Mouse (Mus musculus): ENCODE measurements around the gene Caln1. TPM values are rescaled to one million over a fixed set of nuclear protein-coding genes. Genes with fewer than 3 reads are reported as not detected.

The Caln1 gene
- polyA plus RNA-seq, 1 experiment from 2014 or later: 0.30 TPM

- H3K9me3 ChIP-seq (replicated peaks; ENCODE audit: control insufficient read depth, low read length): no peaks in the 10 kb centered on the region
- H3K4me1 ChIP-seq (ENCODE audit: control insufficient read depth, insufficient read depth, low read length): no peaks in the 10 kb centered on the region
- H3K9ac ChIP-seq (ENCODE audit: low read length): peak overlapping the region; percentile 61
- peak overlapping the region; percentile 62 for H3K4me2 ChIP-seq (ENCODE audit: low read depth, low read length)
- 6% methylated on average over 11 of the region's 11 CpGs for WGBS
- peak overlapping the region; percentile 37 for H3K4me3 ChIP-seq (ENCODE audit: low read length)
- H3K27me3 ChIP-seq (ENCODE audit: control insufficient read depth, insufficient read depth, low read length): peaks cover 3% of the 10 kb centered on the region; the same call in 1 of the 2 replicates
- no peak for ATAC-seq (replicated peaks; ENCODE audit: extremely low read depth, insufficient read depth, low FRiP score)
- no peaks in the 10 kb centered on the region for H3K36me3 ChIP-seq (ENCODE audit: control insufficient read depth, insufficient read depth)
- no peak overlapping the region for H3K27ac ChIP-seq (ENCODE audit: low read length)
Measured at GRCm38 (mm10) chr5:130852182-130852581, 482.9 kb downstream of the Caln1 start.

- H3K4me3 ChIP-seq (ENCODE audit: low read length): no peak overlapping the region
- ATAC-seq (replicated peaks; ENCODE audit: extremely low read depth, insufficient read depth, low FRiP score): no peak
- no peaks in the 10 kb centered on the region for H3K9me3 ChIP-seq (replicated peaks; ENCODE audit: control insufficient read depth, low read length)
- H3K4me1 ChIP-seq (ENCODE audit: control insufficient read depth, insufficient read depth, low read length): no peaks in the 10 kb centered on the region
- H3K9ac ChIP-seq (ENCODE audit: low read length): no peak overlapping the region
- H3K4me2 ChIP-seq (ENCODE audit: low read depth, low read length): no peak overlapping the region
- WGBS: 0% methylated on average over 10 of the region's 10 CpGs
- H3K27me3 ChIP-seq (ENCODE audit: control insufficient read depth, insufficient read depth, low read length): peaks cover 3% of the 10 kb centered on the region; the same call in 1 of the 2 replicates
- H3K36me3 ChIP-seq (ENCODE audit: control insufficient read depth, insufficient read depth): no peaks in the 10 kb centered on the region
- no peak overlapping the region for H3K27ac ChIP-seq (ENCODE audit: low read length)
Measured at GRCm38 (mm10) chr5:130853371-130853770, 484.1 kb downstream of the Caln1 start.

GRCm38 (mm10) chr5:130854430-130854829 lies 485.2 kb downstream of the Caln1 start:
- no peak for ATAC-seq (replicated peaks; ENCODE audit: extremely low read depth, insufficient read depth, low FRiP score)

GRCm38 (mm10) chr5:130858148-130858547 lies 488.9 kb downstream of the Caln1 start:
- Histone ChIP-seq H3K4me3 (ENCODE audit: low read length) (no peak overlapping the region), H3K9me3 (replicated peaks; ENCODE audit: control insufficient read depth, low read length) (no peaks in the 10 kb centered on the region), H3K9ac (ENCODE audit: low read length) (no peak overlapping the region), H3K27ac (ENCODE audit: low read length) (no peak overlapping the region), H3K4me1 (ENCODE audit: control insufficient read depth, insufficient read depth, low read length) (no peaks in the 10 kb centered on the region), H3K4me2 (ENCODE audit: low read depth, low read length) (no peak overlapping the region), H3K36me3 (ENCODE audit: control insufficient read depth, insufficient read depth) (no peaks in the 10 kb centered on the region), H3K27me3 (ENCODE audit: control insufficient read depth, insufficient read depth, low read length) (peaks cover 3% of the 10 kb centered on the region; the same call in 1 of the 2 replicates)
- 23% methylated on average over 8 of the region's 8 CpGs for WGBS
- no peak for ATAC-seq (replicated peaks; ENCODE audit: extremely low read depth, insufficient read depth, low FRiP score)

More at GRCm38 (mm10) chr5:130854430-130854829, 485.2 kb downstream of the Caln1 start:
- Histone ChIP-seq H3K4me3 (ENCODE audit: low read length) (no peak overlapping the region), H3K36me3 (ENCODE audit: control insufficient read depth, insufficient read depth) (no peaks in the 10 kb centered on the region), H3K27me3 (ENCODE audit: control insufficient read depth, insufficient read depth, low read length) (peaks cover 3% of the 10 kb centered on the region; the same call in 1 of the 2 replicates), H3K4me1 (ENCODE audit: control insufficient read depth, insufficient read depth, low read length) (no peaks in the 10 kb centered on the region), H3K9me3 (replicated peaks; ENCODE audit: control insufficient read depth, low read length) (no peaks in the 10 kb centered on the region), H3K9ac (ENCODE audit: low read length) (no peak overlapping the region), H3K4me2 (ENCODE audit: low read depth, low read length) (no peak overlapping the region), H3K27ac (ENCODE audit: low read length) (no peak overlapping the region)
- WGBS: 76% methylated on average over 7 of the region's 7 CpGs

GRCm38 (mm10) chr5:130858706-130859105 lies 489.5 kb downstream of the Caln1 start:
- Histone ChIP-seq H3K9ac (ENCODE audit: low read length) (no peak overlapping the region), H3K9me3 (replicated peaks; ENCODE audit: control insufficient read depth, low read length) (no peaks in the 10 kb centered on the region), H3K27ac (ENCODE audit: low read length) (no peak overlapping the region), H3K4me2 (ENCODE audit: low read depth, low read length) (no peak overlapping the region), H3K4me1 (ENCODE audit: control insufficient read depth, insufficient read depth, low read length) (no peaks in the 10 kb centered on the region), H3K36me3 (ENCODE audit: control insufficient read depth, insufficient read depth) (no peaks in the 10 kb centered on the region), H3K4me3 (ENCODE audit: low read length) (no peak overlapping the region), H3K27me3 (ENCODE audit: control insufficient read depth, insufficient read depth, low read length) (peaks cover 3% of the 10 kb centered on the region; the same call in 1 of the 2 replicates)
- WGBS: 71% methylated on average over 3 of the region's 3 CpGs
- no peak for ATAC-seq (replicated peaks; ENCODE audit: extremely low read depth, insufficient read depth, low FRiP score)

GRCm38 (mm10) chr5:130859736-130860135 lies 490.5 kb downstream of the Caln1 start:
- WGBS: 37% methylated on average over 6 of the region's 6 CpGs

DNA sequence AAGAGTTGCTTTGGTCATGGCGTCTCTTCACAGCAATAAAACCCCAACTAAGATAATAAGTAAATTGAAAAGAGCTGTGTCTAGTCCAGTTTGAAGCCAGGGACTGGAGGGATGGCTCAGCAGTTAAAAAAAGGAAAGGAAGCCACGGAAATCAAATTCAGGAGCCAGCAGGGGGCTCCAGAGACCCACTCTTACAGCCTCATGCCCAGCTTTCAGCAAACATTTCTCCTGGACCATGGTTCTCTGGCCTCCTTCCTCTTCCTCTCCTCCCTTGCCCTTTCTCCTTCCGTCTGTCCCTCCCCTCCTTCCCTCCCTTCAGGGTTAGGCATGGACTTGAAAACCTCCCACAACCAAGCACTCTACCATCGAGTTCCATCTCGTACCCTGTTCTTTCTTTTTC lies 493.0 kb downstream of the Caln1 start:
- Histone ChIP-seq H3K4me2 (ENCODE audit: low read depth, low read length) (no peak overlapping the region), H3K4me3 (ENCODE audit: low read length) (no peak overlapping the region), H3K27ac (ENCODE audit: low read length) (no peak overlapping the region), H3K9ac (ENCODE audit: low read length) (no peak overlapping the region), H3K27me3 (ENCODE audit: control insufficient read depth, insufficient read depth, low read length) (no peaks in the 10 kb centered on the region), H3K4me1 (ENCODE audit: control insufficient read depth, insufficient read depth, low read length) (no peaks in the 10 kb centered on the region), H3K9me3 (replicated peaks; ENCODE audit: control insufficient read depth, low read length) (no peaks in the 10 kb centered on the region), H3K36me3 (ENCODE audit: control insufficient read depth, insufficient read depth) (no peaks in the 10 kb centered on the region)
- ATAC-seq (replicated peaks; ENCODE audit: extremely low read depth, insufficient read depth, low FRiP score): no peak
- WGBS: 62% methylated on average over 5 of the region's 5 CpGs

More at GRCm38 (mm10) chr5:130859736-130860135, 490.5 kb downstream of the Caln1 start:
- Histone ChIP-seq H3K4me2 (ENCODE audit: low read depth, low read length) (no peak overlapping the region), H3K9ac (ENCODE audit: low read length) (no peak overlapping the region), H3K36me3 (ENCODE audit: control insufficient read depth, insufficient read depth) (no peaks in the 10 kb centered on the region), H3K27ac (ENCODE audit: low read length) (no peak overlapping the region), H3K4me1 (ENCODE audit: control insufficient read depth, insufficient read depth, low read length) (no peaks in the 10 kb centered on the region), H3K27me3 (ENCODE audit: control insufficient read depth, insufficient read depth, low read length) (no peaks in the 10 kb centered on the region; the same call in 1 of the 2 replicates), H3K4me3 (ENCODE audit: low read length) (no peak overlapping the region), H3K9me3 (replicated peaks; ENCODE audit: control insufficient read depth, low read length) (no peaks in the 10 kb centered on the region)
- no peak for ATAC-seq (replicated peaks; ENCODE audit: extremely low read depth, insufficient read depth, low FRiP score)

DNA sequence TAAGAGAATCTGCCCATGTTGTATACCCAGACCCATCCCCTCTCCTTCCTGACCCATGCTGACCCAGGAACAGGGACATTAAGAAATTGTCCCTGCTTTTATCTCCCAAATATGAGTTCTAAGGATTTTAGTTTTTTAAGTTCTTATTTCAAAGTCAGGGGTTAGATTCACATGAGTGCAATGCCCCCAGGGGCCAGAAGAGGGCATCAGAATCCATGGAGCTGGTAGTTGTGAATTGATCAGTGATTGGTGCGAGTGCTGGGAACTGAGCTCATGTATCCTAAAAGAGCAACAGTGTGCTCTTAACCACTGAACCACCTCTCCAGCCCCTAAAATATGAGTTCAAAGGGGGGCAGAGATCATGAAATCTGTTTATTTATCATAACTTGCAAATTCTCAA lies 500.6 kb downstream of the Caln1 start:
- Histone ChIP-seq H3K27me3 (ENCODE audit: control insufficient read depth, insufficient read depth, low read length) (no peaks in the 10 kb centered on the region), H3K4me1 (ENCODE audit: control insufficient read depth, insufficient read depth, low read length) (no peaks in the 10 kb centered on the region), H3K4me3 (ENCODE audit: low read length) (no peak overlapping the region), H3K9ac (ENCODE audit: low read length) (no peak overlapping the region), H3K4me2 (ENCODE audit: low read depth, low read length) (no peak overlapping the region), H3K27ac (ENCODE audit: low read length) (no peak overlapping the region), H3K9me3 (replicated peaks; ENCODE audit: control insufficient read depth, low read length) (peaks cover 6% of the 10 kb centered on the region), H3K36me3 (ENCODE audit: control insufficient read depth, insufficient read depth) (no peaks in the 10 kb centered on the region)
- 71% methylated on average over 1 of the region's 1 CpGs for WGBS
- ATAC-seq (replicated peaks; ENCODE audit: extremely low read depth, insufficient read depth, low FRiP score): no peak

DNA sequence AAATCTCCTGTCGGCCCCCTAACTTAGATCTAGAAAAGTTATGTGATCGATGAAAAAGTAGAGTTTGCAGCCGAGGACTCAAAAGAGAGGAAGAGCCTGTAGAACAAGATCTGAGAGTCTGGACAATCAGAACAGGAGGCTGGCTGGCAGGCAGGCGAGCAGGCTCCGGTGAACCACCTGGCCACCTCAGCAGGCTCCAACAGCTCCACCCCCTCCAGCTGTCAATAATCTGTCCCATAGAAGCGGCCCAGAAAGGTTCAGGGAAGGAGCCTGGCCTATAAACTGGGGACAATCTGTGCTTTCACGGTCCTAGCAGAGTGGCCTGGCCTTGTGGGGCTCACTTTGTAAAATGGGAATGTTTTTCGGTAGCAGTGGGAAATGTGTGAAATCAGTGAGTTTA lies 501.8 kb downstream of the Caln1 start:
- no peak overlapping the region for H3K27ac ChIP-seq (ENCODE audit: low read length)
- 40% methylated on average over 8 of the region's 8 CpGs for WGBS

More for the DNA sequence above, 501.8 kb downstream of the Caln1 start:
- Histone ChIP-seq H3K9ac (ENCODE audit: low read length) (no peak overlapping the region), H3K9me3 (replicated peaks; ENCODE audit: control insufficient read depth, low read length) (peaks cover 10% of the 10 kb centered on the region), H3K36me3 (ENCODE audit: control insufficient read depth, insufficient read depth) (no peaks in the 10 kb centered on the region), H3K4me2 (ENCODE audit: low read depth, low read length) (no peak overlapping the region), H3K4me3 (ENCODE audit: low read length) (no peak overlapping the region), H3K27me3 (ENCODE audit: control insufficient read depth, insufficient read depth, low read length) (no peaks in the 10 kb centered on the region), H3K4me1 (ENCODE audit: control insufficient read depth, insufficient read depth, low read length) (no peaks in the 10 kb centered on the region)
- ATAC-seq (replicated peaks; ENCODE audit: extremely low read depth, insufficient read depth, low FRiP score): no peak

Measured in heart, embryonic 16.5 days (tissue).